Mouse (Mus musculus): ENCODE data around the gene Kif5c.

The Kif5c gene

GRCm38 (mm10) chr2:49671753-49672500, 52.8 kb downstream of the Kif5c start:
- no peak for DNase-seq (ENCODE audit: low read depth, low spot score)

GRCm38 (mm10) chr2:49672501-49672874, 53.4 kb downstream of the Kif5c start:
- DNase-seq (ENCODE audit: low read depth, low spot score) = no peak

GRCm38 (mm10) chr2:49676020-49676419, 56.9 kb downstream of the Kif5c start:
- no peak for DNase-seq (ENCODE audit: low read depth, low spot score)

GRCm38 (mm10) chr2:49678386-49678785, 59.3 kb downstream of the Kif5c start:
- DNase-seq (ENCODE audit: low read depth, low spot score) = no peak

- DNase-seq (ENCODE audit: low read depth, low spot score) = no peak
Observed at GRCm38 (mm10) chr2:49679135-49679964, 60.3 kb downstream of the Kif5c start.

GRCm38 (mm10) chr2:49682754-49683153, 63.7 kb downstream of the Kif5c start:
- no peak for DNase-seq (ENCODE audit: low read depth, low spot score)

- no peak for DNase-seq (ENCODE audit: low read depth, low spot score)
Observed at GRCm38 (mm10) chr2:49684808-49685207, 65.7 kb downstream of the Kif5c start.

GRCm38 (mm10) chr2:49690421-49690826, 71.3 kb downstream of the Kif5c start:
- DNase-seq (ENCODE audit: low read depth, low spot score) = no peak

GRCm38 (mm10) chr2:49691441-49691840, 72.3 kb downstream of the Kif5c start:
- DNase-seq (ENCODE audit: low read depth, low spot score) = no peak

GRCm38 (mm10) chr2:49694727-49695126, 75.6 kb downstream of the Kif5c start:
- DNase-seq (ENCODE audit: low read depth, low spot score) = no peak

- no peak for DNase-seq (ENCODE audit: low read depth, low spot score)
Observed at GRCm38 (mm10) chr2:49695461-49695860, 76.4 kb downstream of the Kif5c start.

GRCm38 (mm10) chr2:49698851-49699250, 79.8 kb downstream of the Kif5c start:
- DNase-seq (ENCODE audit: low read depth, low spot score) = no peak

GRCm38 (mm10) chr2:49700176-49700971, 81.3 kb downstream of the Kif5c start:
- no peak for DNase-seq (ENCODE audit: low read depth, low spot score)

- DNase-seq (ENCODE audit: low read depth, low spot score) = no peak
Observed at GRCm38 (mm10) chr2:49710223-49710622, 91.1 kb downstream of the Kif5c start.

GRCm38 (mm10) chr2:49711693-49712092, 92.6 kb downstream of the Kif5c start:
- no peak for DNase-seq (ENCODE audit: low read depth, low spot score)

- DNase-seq (ENCODE audit: low read depth, low spot score) = no peak
Observed at GRCm38 (mm10) chr2:49712336-49712887, 93.3 kb downstream of the Kif5c start.

GRCm38 (mm10) chr2:49716490-49716889, 97.4 kb downstream of the Kif5c start:
- DNase-seq (ENCODE audit: low read depth, low spot score) = no peak

- no peak for DNase-seq (ENCODE audit: low read depth, low spot score)
Observed at GRCm38 (mm10) chr2:49717437-49718116, 98.5 kb downstream of the Kif5c start.

- no peak for DNase-seq (ENCODE audit: low read depth, low spot score)
Observed at GRCm38 (mm10) chr2:49718492-49718891, 99.4 kb downstream of the Kif5c start.

- no peak for DNase-seq (ENCODE audit: low read depth, low spot score)
Observed at GRCm38 (mm10) chr2:49718935-49719850, 100.1 kb downstream of the Kif5c start.
